Mouse (Mus musculus) cortical plate, adult 2 months (tissue): ENCODE data around the gene Zmynd8.

Experiments
- CTCF ChIP-seq: fragments of 200-500 bp; IDR thresholded peaks from 2 replicates; pipeline ENCODE4 v1.5.1; 2011; ENCODE audit warnings: mild to moderate bottlenecking, control low read depth, low read length; ENCODE audit not compliant: insufficient read depth; ENCODE audit errors: extremely low read depth
- POLR2A ChIP-seq: fragments of 200-500 bp; IDR thresholded peaks from 2 replicates; pipeline ENCODE4 v1.6.1; 2011; ENCODE audit warnings: mild to moderate bottlenecking, low read length, control low read depth; ENCODE audit not compliant: insufficient read depth; ENCODE audit errors: extremely low read depth

DNA sequence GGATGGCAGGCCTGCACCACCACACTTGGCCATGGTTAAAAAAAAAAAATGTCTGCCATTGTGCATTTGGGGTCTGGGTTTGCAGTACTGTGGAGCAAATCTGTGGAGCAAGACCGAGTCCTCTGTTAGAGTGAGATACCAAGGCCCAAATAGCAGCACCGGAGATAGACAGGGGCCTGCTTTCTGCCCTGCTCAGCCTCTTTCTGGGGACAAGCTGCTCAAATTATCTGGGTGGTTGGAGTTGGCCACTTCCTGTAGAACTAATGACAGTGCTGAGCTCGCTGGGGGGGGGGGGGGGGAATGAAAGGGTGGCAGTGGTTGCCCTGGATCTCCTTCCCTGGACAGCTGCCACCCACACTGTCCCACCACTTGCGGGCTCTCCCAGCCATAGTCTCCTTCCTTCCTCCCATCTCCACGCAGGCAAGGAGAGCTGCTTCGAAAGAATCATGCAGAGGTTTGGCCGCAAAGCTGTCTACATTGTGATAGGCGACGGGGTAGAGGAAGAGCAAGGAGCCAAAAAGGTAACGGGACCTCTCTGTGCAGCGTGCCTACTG lies 129.9 kb downstream of the Zmynd8 start:
- TF ChIP-seq POLR2A (no peak), CTCF (no peak)
